ENCODE assay signal across 9 mouse cellular contexts in genomic region chr6:17105714-17106113, GRCm38 (mm10). TPM values are rescaled to one million over a fixed set of nuclear protein-coding genes. Genes with fewer than 3 reads are reported as not detected.
A peak's percentile ranks its signal among the peaks of the same experiment; 100 is the strongest.
DNase-seq lines count a peak whose midpoint lies in the region; ATAC-seq and TF ChIP-seq lines count a peak whose summit lies in the region.
"Had no signal": no experiment of that assay in that cellular context is flagged by ENCODE, and none has a peak within 500 bp of the region (broad histone marks: within the 10 kb centered on the region; RNA-seq: fewer than 3 reads in every experiment).

No protein-coding gene starts in this region.

- in situ Hi-C loops in CH12.LX (cut with MboI; ENCODE audit: low pct_ligation_motif_present, low pct_unique_long_range_greater_than_20kb, low sequenced_read_pairs), result loop anchor here (5.0 to 25.0 kb wide), 3 partner anchors 252 to 732 kb away; no protein-coding TSS in a partner anchor

- dilution Hi-C loops in CH12.LX (cut with MboI; ENCODE audit: extremely low pct_ligation_motif_present, extremely low pct_unique_long_range_greater_than_20kb, low sequenced_read_pairs), result no loop called here

- H3K79me2 ChIP-seq in CH12.LX (replicated peaks; ENCODE audit: control insufficient read depth, extremely low read depth, insufficient read depth, poor library complexity, severe bottlenecking), result no peaks in the 10 kb centered on the region

- no peak overlapping the region for H3K4me3 ChIP-seq in hindbrain, embryonic 11.5 days (ENCODE audit: low read depth, low read length)
- H3K4me3 ChIP-seq in hindbrain, embryonic 12.5 days, result no peak overlapping the region
- no peak overlapping the region for H3K4me3 ChIP-seq in CH12.LX (replicated peaks in 1 of 3; ENCODE audit: low read depth in 2 of 3, low read length in 2 of 3, poor library complexity in 1 of 3)
- H3K4me3 ChIP-seq in midbrain, embryonic 11.5 days (ENCODE audit: low read depth, low read length), result no peak overlapping the region
- H3K4me3 ChIP-seq: embryonic facial prominence, embryonic 13.5 days had no signal

- no peak for TF ChIP-seq EP300 in CH12.LX (IDR thresholded peaks at IDR 0.05; ENCODE audit: low read length)

- H3K4me1 ChIP-seq in hindbrain, embryonic 11.5 days (replicated peaks; ENCODE audit: control insufficient read depth, insufficient read depth, low read length), result no peaks in the 10 kb centered on the region
- no peaks in the 10 kb centered on the region for H3K4me1 ChIP-seq in hindbrain, embryonic 12.5 days
- H3K4me1 ChIP-seq in CH12.LX (ENCODE audit: control insufficient read depth in 1 of 2, insufficient read depth in 2 of 2), result no peaks in the 10 kb centered on the region
- no peaks in the 10 kb centered on the region for H3K4me1 ChIP-seq in midbrain, embryonic 11.5 days (ENCODE audit: control insufficient read depth, insufficient read depth, low read length)
- H3K4me1 ChIP-seq: embryonic facial prominence, embryonic 13.5 days had no signal

- H3K36me3 ChIP-seq in hindbrain, embryonic 11.5 days (ENCODE audit: control insufficient read depth, insufficient read depth, low read length), result no peaks in the 10 kb centered on the region
- 0 out of 2 replicates have a peak, but pooled peaks cover 4% of the 10 kb centered on the region for H3K36me3 ChIP-seq in hindbrain, embryonic 12.5 days
- no peaks in the 10 kb centered on the region for H3K36me3 ChIP-seq in CH12.LX (replicated peaks in 1 of 2; ENCODE audit: control insufficient read depth in 1 of 2, insufficient read depth in 1 of 2, low read length in 1 of 2)
- H3K36me3 ChIP-seq in midbrain, embryonic 11.5 days (ENCODE audit: control insufficient read depth, insufficient read depth, low read length), result no peaks in the 10 kb centered on the region

- no peak for ATAC-seq in hindbrain, embryonic 11.5 days (ENCODE audit: low FRiP score)
- ATAC-seq in hindbrain, embryonic 12.5 days (ENCODE audit: low FRiP score), result no peak
- no peak; the same call in 1 of the 2 replicates for ATAC-seq in midbrain, embryonic 11.5 days (ENCODE audit: low FRiP score)

- no peaks in the 10 kb centered on the region for H3K9me3 ChIP-seq in hindbrain, embryonic 11.5 days (ENCODE audit: control insufficient read depth, low read length)
- H3K9me3 ChIP-seq in hindbrain, embryonic 12.5 days (replicated peaks), result no peaks in the 10 kb centered on the region
- H3K9me3 ChIP-seq in CH12.LX (replicated peaks; ENCODE audit: low read length), result no peaks in the 10 kb centered on the region
- H3K9me3 ChIP-seq in midbrain, embryonic 11.5 days (ENCODE audit: control insufficient read depth, low read length), result no peaks in the 10 kb centered on the region
- H3K9me3 ChIP-seq: embryonic facial prominence, embryonic 13.5 days had no signal

- peak; percentile 47 to 85 for TF ChIP-seq CTCF in CH12.LX (conservative IDR thresholded peaks at IDR 0.05 in 1 of 2, IDR thresholded peaks at IDR 0.05 in 1 of 2; ENCODE audit: low read depth in 2 of 2, low read length in 2 of 2)

- no peak overlapping the region for H3K4me2 ChIP-seq in hindbrain, embryonic 11.5 days (replicated peaks; ENCODE audit: low read depth, low read length)
- no peak overlapping the region for H3K4me2 ChIP-seq in hindbrain, embryonic 12.5 days (replicated peaks)
- H3K4me2 ChIP-seq in CH12.LX (ENCODE audit: insufficient read depth, low read depth, poor library complexity, severe bottlenecking), result no peak overlapping the region
- no peak overlapping the region for H3K4me2 ChIP-seq in midbrain, embryonic 11.5 days
- H3K4me2 ChIP-seq: embryonic facial prominence, embryonic 13.5 days had no signal

- no peak for TF ChIP-seq POLR2A in CH12.LX (IDR thresholded peaks at IDR 0.05; ENCODE audit: low read depth, low read length)

- DNase-seq in hindbrain, embryonic 11.5 days (ENCODE audit: low spot score), result peak; percentile 77
- peak; percentile 43 for DNase-seq in CH12.LX (ENCODE audit: extremely low read depth)
- DNase-seq in c-Kit-positive CD71-positive TER-119-negative erythroid progenitor cells, embryonic 14.5 days (ENCODE audit: low read depth), result peak; percentile 6
- DNase-seq in frontal cortex, adult 2 months (ENCODE audit: extremely low spot score in 1 of 2, low spot score in 1 of 2), result peak; percentile 28 to 85
- peak; percentile 43 for DNase-seq in layer of hippocampus, adult 9-11 months
- peak; percentile 95 for DNase-seq in midbrain, embryonic 11.5 days (ENCODE audit: low spot score, missing footprints)
- DNase-seq in spleen, postnatal 4 days (ENCODE audit: low spot score in 2 of 2), result no peak

- no peaks in the 10 kb centered on the region for H3K27me3 ChIP-seq in hindbrain, embryonic 11.5 days (ENCODE audit: control insufficient read depth, insufficient read depth, low read length)
- H3K27me3 ChIP-seq in hindbrain, embryonic 12.5 days, result no peaks in the 10 kb centered on the region
- no peaks in the 10 kb centered on the region for H3K27me3 ChIP-seq in CH12.LX (replicated peaks)
- no peaks in the 10 kb centered on the region for H3K27me3 ChIP-seq in midbrain, embryonic 11.5 days (ENCODE audit: control insufficient read depth, insufficient read depth, low read length)
- H3K27me3 ChIP-seq: embryonic facial prominence, embryonic 13.5 days had no signal

- no peak overlapping the region for H3K9ac ChIP-seq in hindbrain, embryonic 11.5 days (ENCODE audit: low read depth, low read length)
- no peak overlapping the region for H3K9ac ChIP-seq in hindbrain, embryonic 12.5 days
- H3K9ac ChIP-seq in CH12.LX (ENCODE audit: insufficient read depth, low read depth), result no peak overlapping the region
- no peak overlapping the region for H3K9ac ChIP-seq in midbrain, embryonic 11.5 days (ENCODE audit: low read length)
- H3K9ac ChIP-seq: embryonic facial prominence, embryonic 13.5 days had no signal

- no peak overlapping the region for H3K27ac ChIP-seq in hindbrain, embryonic 11.5 days (ENCODE audit: low read depth, low read length)
- no peak overlapping the region for H3K27ac ChIP-seq in hindbrain, embryonic 12.5 days
- H3K27ac ChIP-seq in CH12.LX (ENCODE audit: insufficient read depth, low read depth), result no peak overlapping the region
- H3K27ac ChIP-seq in midbrain, embryonic 11.5 days (ENCODE audit: low read depth, low read length), result no peak overlapping the region
- H3K27ac ChIP-seq: embryonic facial prominence, embryonic 13.5 days had no signal

- peak; percentile 89 for TF ChIP-seq RAD21 in CH12.LX (IDR thresholded peaks at IDR 0.05; ENCODE audit: low read depth, low read length)

TF ChIP-seq in CH12.LX, 34 proteins besides CTCF, POLR2A, EP300 and RAD21:
- peak; percentile 76 for TF ChIP-seq ZC3H11A (IDR thresholded peaks at IDR 0.05; ENCODE audit: low read depth, low read length)
- TF ChIP-seq ZNF384 (IDR thresholded peaks at IDR 0.05; ENCODE audit: low read depth, low read length), result peak; percentile 29; the same call in 1 of the 2 replicates
- no peak for TF ChIP-seq ZKSCAN1 (IDR thresholded peaks at IDR 0.05; ENCODE audit: borderline replicate concordance, low read depth, low read length)
- peak; percentile 94 for TF ChIP-seq SMC3 (IDR thresholded peaks at IDR 0.05; ENCODE audit: low read depth, low read length)

RNA-seq across cellular contexts. Expression of gene Tes, which starts 40.8 kb away (rescaled TPM):
- 65.2 and 65.5 TPM in 2 replicates for polyA plus RNA-seq in hindbrain, embryonic 11.5 days (2014; fragmentation: Nextera tagmentation; extraction: Ambion mirVana)
- polyA plus RNA-seq in hindbrain, embryonic 12.5 days (2016; fragmentation: Nextera tagmentation; extraction: Ambion mirVana), result 58.5 and 64.2 TPM in 2 replicates
- total RNA-seq in CH12.LX (2012; rRNA removed) (not detected in 2 replicates), CH12.LX (2014; rRNA removed) (not detected in 2 replicates)
- polyA plus RNA-seq in CH12.LX (2012; ENCODE audit: insufficient read length, low read depth), result not detected in 2 replicates
- polyA plus RNA-seq in frontal cortex, adult 2 months (2012; rRNA removed), result 5.7 and 5.8 TPM in 2 replicates
- 37.3 and 41.7 TPM in 2 replicates for polyA plus RNA-seq in midbrain, embryonic 11.5 days (2014; fragmentation: Nextera tagmentation; extraction: Ambion mirVana)

Comparison
In these comparisons a context has a peak if more than half of its experiments do, and no peak if none do; other contexts are left out.
1. DNase-seq: peak in hindbrain, embryonic 11.5 days (single experiment), CH12.LX (single experiment), c-Kit-positive CD71-positive TER-119-negative erythroid progenitor cells, embryonic 14.5 days (single experiment), frontal cortex, adult 2 months (2 of 2), layer of hippocampus, adult 9-11 months (single experiment) and midbrain, embryonic 11.5 days (single experiment); none in spleen, postnatal 4 days (0 of 2).